Comparison of ENCODE assay signal across 7 mouse cellular contexts in the genomic region with DNA sequence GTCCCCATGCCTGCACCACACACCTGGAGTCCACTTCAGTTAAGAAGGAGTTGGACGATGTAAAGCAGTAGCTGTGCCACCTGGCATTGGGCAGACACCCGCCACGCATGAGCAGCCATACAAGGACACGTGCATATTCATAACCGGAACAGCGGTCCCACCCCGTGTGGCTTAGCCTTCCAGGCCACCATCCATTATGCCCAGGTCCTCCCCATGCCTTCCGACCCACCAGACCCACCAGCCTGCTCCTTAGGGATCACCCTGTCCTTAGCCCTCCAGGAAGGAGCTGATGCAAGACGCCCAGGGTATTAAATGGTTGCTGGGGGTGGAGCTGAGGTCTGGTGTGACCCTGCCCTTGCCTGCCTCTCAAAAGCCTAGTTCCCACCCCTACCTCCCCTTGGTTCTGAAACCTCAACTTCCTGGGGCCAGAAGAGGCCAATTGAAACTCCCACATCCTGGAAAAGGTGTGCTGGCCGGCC. TPM values are rescaled to one million over a fixed set of nuclear protein-coding genes. Genes with fewer than 3 reads are reported as not detected.
DNase-seq lines count a peak whose midpoint lies in the region; ATAC-seq and TF ChIP-seq lines count a peak whose summit lies in the region.

No protein-coding gene starts in this region.

- in situ Hi-C loops in CH12.LX (cut with MboI; ENCODE audit: low pct_ligation_motif_present, low pct_unique_long_range_greater_than_20kb, low sequenced_read_pairs) = loop anchor here (5.0 to 25.0 kb wide), 2 partner anchors 37 to 847 kb away; partner anchors contain the start of gene Nop53

- peaks cover 21 to 42% of the 10 kb centered on the region in 2 experiments for H3K36me3 ChIP-seq in CH12.LX (replicated peaks in 1 of 2; ENCODE audit: control insufficient read depth in 1 of 2, insufficient read depth in 1 of 2, low read length in 1 of 2)
- peaks cover 22% of the 10 kb centered on the region; the same call in 1 of the 2 replicates for H3K36me3 ChIP-seq in heart, postnatal 0 days (replicated peaks; ENCODE audit: control insufficient read depth, insufficient read depth, low read length)
- H3K36me3 ChIP-seq in liver, embryonic 15.5 days (replicated peaks) = peaks cover 56% of the 10 kb centered on the region
- H3K36me3 ChIP-seq in splenic B cell, adult 2 months (ENCODE audit: control insufficient read depth, insufficient read depth, low read length, poor library complexity, severe bottlenecking) = peaks cover 9% of the 10 kb centered on the region

- TF ChIP-seq RAD21 in CH12.LX (IDR thresholded peaks at IDR 0.05; ENCODE audit: low read depth, low read length) = no peak

- no peaks in the 10 kb centered on the region for H3K27me3 ChIP-seq in CH12.LX (replicated peaks)
- no peaks in the 10 kb centered on the region for H3K27me3 ChIP-seq in heart, postnatal 0 days (ENCODE audit: control insufficient read depth, insufficient read depth, low read length)
- no peaks in the 10 kb centered on the region for H3K27me3 ChIP-seq in liver, embryonic 15.5 days
- no peaks in the 10 kb centered on the region for H3K27me3 ChIP-seq in splenic B cell, adult 2 months (ENCODE audit: control insufficient read depth, insufficient read depth, low read length, poor library complexity, severe bottlenecking)

- H3K4me3 ChIP-seq in CH12.LX (replicated peaks in 1 of 3; ENCODE audit: low read depth in 2 of 3, low read length in 2 of 3, poor library complexity in 1 of 3) = peak overlapping the region; percentile 76 to 99 (median 79)
- H3K4me3 ChIP-seq in heart, postnatal 0 days (ENCODE audit: low read depth, low read length) = 0 out of 2 replicates have a peak overlapping the region, but pooled peaks have one; percentile 8
- peak overlapping the region; percentile 98 for H3K4me3 ChIP-seq in liver, embryonic 15.5 days (replicated peaks)

- H3K4me1 ChIP-seq in CH12.LX (ENCODE audit: control insufficient read depth in 1 of 2, insufficient read depth in 2 of 2) = peaks cover 7 to 43% of the 10 kb centered on the region in 2 experiments
- peaks cover 28% of the 10 kb centered on the region for H3K4me1 ChIP-seq in heart, postnatal 0 days (ENCODE audit: control insufficient read depth, insufficient read depth)
- peaks cover 63% of the 10 kb centered on the region for H3K4me1 ChIP-seq in liver, embryonic 15.5 days (replicated peaks)

- peak overlapping the region; percentile 84 for H3K27ac ChIP-seq in CH12.LX (ENCODE audit: insufficient read depth, low read depth)
- H3K27ac ChIP-seq in heart, postnatal 0 days (ENCODE audit: low read depth) = peak overlapping the region; percentile 66
- H3K27ac ChIP-seq in liver, embryonic 15.5 days (replicated peaks) = peak overlapping the region; percentile 98

- peak overlapping the region; percentile 68 for H3K4me2 ChIP-seq in CH12.LX (ENCODE audit: insufficient read depth, low read depth, poor library complexity, severe bottlenecking)
- peak overlapping the region; percentile 96; the same call in 1 of the 2 replicates for H3K4me2 ChIP-seq in heart, postnatal 0 days (ENCODE audit: low read depth, low read length)
- peak overlapping the region; percentile 84 for H3K4me2 ChIP-seq in liver, embryonic 15.5 days

- peak; percentile 34; the same call in 1 of the 2 replicates for TF ChIP-seq EP300 in CH12.LX (IDR thresholded peaks at IDR 0.05; ENCODE audit: low read length)
- TF ChIP-seq EP300 in heart, postnatal 0 days (IDR thresholded peaks at IDR 0.05; ENCODE audit: low read depth) = no peak

- H3K9me3 ChIP-seq in CH12.LX (replicated peaks; ENCODE audit: low read length) = no peaks in the 10 kb centered on the region
- no peaks in the 10 kb centered on the region for H3K9me3 ChIP-seq in heart, postnatal 0 days (replicated peaks; ENCODE audit: control insufficient read depth, low read length)
- H3K9me3 ChIP-seq in liver, embryonic 15.5 days (replicated peaks) = no peaks in the 10 kb centered on the region

- WGBS in heart, postnatal 0 days = 74% methylated on average over 10 of the region's 10 CpGs
- WGBS in liver, embryonic 15.5 days (ENCODE audit: insufficient replicate concordance) = 59% methylated on average over 10 of the region's 10 CpGs

- H3K9ac ChIP-seq in CH12.LX (ENCODE audit: insufficient read depth, low read depth) = peak overlapping the region; percentile 74
- H3K9ac ChIP-seq in heart, postnatal 0 days (replicated peaks; ENCODE audit: low read depth, low read length) = no peak overlapping the region; the same call in 1 of the 2 replicates
- H3K9ac ChIP-seq in liver, embryonic 15.5 days = peak overlapping the region; percentile 98

- H3K79me2 ChIP-seq in CH12.LX (replicated peaks; ENCODE audit: control insufficient read depth, extremely low read depth, insufficient read depth, poor library complexity, severe bottlenecking) = peaks cover 56% of the 10 kb centered on the region

- no peak for TF ChIP-seq CTCF in CH12.LX (conservative IDR thresholded peaks at IDR 0.05 in 1 of 2, IDR thresholded peaks at IDR 0.05 in 1 of 2; ENCODE audit: low read depth in 2 of 2, low read length in 2 of 2)
- TF ChIP-seq CTCF in heart, postnatal 0 days (IDR thresholded peaks at IDR 0.05; ENCODE audit: low read depth) = no peak

- ATAC-seq in heart, postnatal 0 days (ENCODE audit: insufficient read depth, low read depth) = no peak
- ATAC-seq in liver, embryonic 15.5 days (ENCODE audit: insufficient read depth) = peak; percentile 19; the same call in 1 of the 2 replicates

- DNase-seq in 3T3-L1 (ENCODE audit: low read depth, low spot score) (peak; percentile 68), CH12.LX (ENCODE audit: extremely low read depth) (peak; percentile 84)
- no peak for DNase-seq in heart, postnatal 0 days (ENCODE audit: low spot score)
- peak; percentile 72 for DNase-seq in splenic B cell, adult 2 months (ENCODE audit: low read depth, low spot score)
- no peak for DNase-seq in ovary, postnatal 10 days (ENCODE audit: low spot score)
- DNase-seq in cerebellum, adult 8-10 months = no peak

- dilution Hi-C loops in CH12.LX (cut with MboI; ENCODE audit: extremely low pct_ligation_motif_present, extremely low pct_unique_long_range_greater_than_20kb, low sequenced_read_pairs) = no loop called here

- peak; percentile 61 for TF ChIP-seq POLR2A in CH12.LX (IDR thresholded peaks at IDR 0.05; ENCODE audit: low read depth, low read length)

TF ChIP-seq in CH12.LX, 34 proteins besides CTCF, POLR2A, EP300 and RAD21 (continues in another document):
- TF ChIP-seq SIN3A (IDR thresholded peaks at IDR 0.05; ENCODE audit: low read length) (peak; percentile 85), NELFE (IDR thresholded peaks at IDR 0.05; ENCODE audit: low read depth, low read length) (peak; percentile 25; the same call in 1 of the 2 replicates), MYC (IDR thresholded peaks at IDR 0.05; ENCODE audit: low read depth, low read length) (peak; percentile 95), MAZ (IDR thresholded peaks at IDR 0.05; ENCODE audit: low read depth, low read length) (no peak), USF2 (conservative IDR thresholded peaks at IDR 0.05; ENCODE audit: low read depth, low read length) (no peak), MAFK (IDR thresholded peaks at IDR 0.05; ENCODE audit: insufficient replicate concordance, low read length) (no peak), SMC3 (IDR thresholded peaks at IDR 0.05; ENCODE audit: low read depth, low read length) (no peak), ZMIZ1 (IDR thresholded peaks at IDR 0.05; ENCODE audit: low read depth, low read length) (peak; percentile 74; the same call in 1 of the 2 replicates), BHLHE40 (IDR thresholded peaks at IDR 0.05; ENCODE audit: low read depth, low read length) (peak; percentile 98), HCFC1 (IDR thresholded peaks at IDR 0.05; ENCODE audit: low read depth, low read length) (peak; percentile 62), TCF12 (IDR thresholded peaks at IDR 0.05; ENCODE audit: low read depth, low read length) (peak; percentile 79)

RNA-seq across cellular contexts. Expression of gene Slc1a5, which starts 3.4 kb away (rescaled TPM):
- total RNA-seq in CH12.LX (2012; rRNA removed) = 147 and 174 TPM in 2 replicates
- 115 TPM in 2 replicates for total RNA-seq in CH12.LX (2014; rRNA removed)
- polyA plus RNA-seq in CH12.LX (2012; ENCODE audit: insufficient read length, low read depth) = 191 and 245 TPM in 2 replicates
- total RNA-seq in heart, postnatal 0 days (2014; rRNA removed; ENCODE audit: low replicate concordance) = 55.8 and 81.4 TPM in 2 replicates
- polyA plus RNA-seq in heart, postnatal 0 days (2015; fragmentation: Nextera tagmentation; extraction: Ambion mirVana) = 27.1 and 28.1 TPM in 2 replicates
- polyA plus RNA-seq in liver, embryonic 15.5 days (2015; fragmentation: Nextera tagmentation; extraction: Ambion mirVana) = 120 and 144 TPM in 2 replicates

RNA-seq across cellular contexts. Expression of gene Strn4, which starts 31.2 kb away (rescaled TPM):
- total RNA-seq in CH12.LX (2012; rRNA removed) = 57.4 and 63.5 TPM in 2 replicates
- 41.7 and 46.0 TPM in 2 replicates for total RNA-seq in CH12.LX (2014; rRNA removed)
- 69.7 and 74.5 TPM in 2 replicates for polyA plus RNA-seq in CH12.LX (2012; ENCODE audit: insufficient read length, low read depth)
- 128 and 148 TPM in 2 replicates for total RNA-seq in heart, postnatal 0 days (2014; rRNA removed; ENCODE audit: low replicate concordance)
- 55.5 and 61.1 TPM in 2 replicates for polyA plus RNA-seq in heart, postnatal 0 days (2015; fragmentation: Nextera tagmentation; extraction: Ambion mirVana)
- 30.9 and 37.8 TPM in 2 replicates for polyA plus RNA-seq in liver, embryonic 15.5 days (2015; fragmentation: Nextera tagmentation; extraction: Ambion mirVana)

RNA-seq across cellular contexts. Expression of gene Fkrp, which starts 32.0 kb away (rescaled TPM):
- total RNA-seq in CH12.LX (2012; rRNA removed) = 19.6 and 20.3 TPM in 2 replicates
- 13.0 and 16.5 TPM in 2 replicates for total RNA-seq in CH12.LX (2014; rRNA removed)
- polyA plus RNA-seq in CH12.LX (2012; ENCODE audit: insufficient read length, low read depth) = 19.6 and 23.4 TPM in 2 replicates
- total RNA-seq in heart, postnatal 0 days (2014; rRNA removed; ENCODE audit: low replicate concordance) = 40.4 and 54.2 TPM in 2 replicates
- polyA plus RNA-seq in heart, postnatal 0 days (2015; fragmentation: Nextera tagmentation; extraction: Ambion mirVana) = 28.0 and 28.9 TPM in 2 replicates
- polyA plus RNA-seq in liver, embryonic 15.5 days (2015; fragmentation: Nextera tagmentation; extraction: Ambion mirVana) = 8.2 and 9.0 TPM in 2 replicates

RNA-seq across cellular contexts. Expression of gene Ap2s1, which starts 46.3 kb away (rescaled TPM):
- total RNA-seq in CH12.LX (2012; rRNA removed) (232 and 234 TPM in 2 replicates), CH12.LX (2014; rRNA removed) (202 and 213 TPM in 2 replicates)
- 167 and 180 TPM in 2 replicates for polyA plus RNA-seq in CH12.LX (2012; ENCODE audit: insufficient read length, low read depth)
- total RNA-seq in heart, postnatal 0 days (2014; rRNA removed; ENCODE audit: low replicate concordance) = 299 and 316 TPM in 2 replicates
- polyA plus RNA-seq in heart, postnatal 0 days (2015; fragmentation: Nextera tagmentation; extraction: Ambion mirVana) = 215 and 216 TPM in 2 replicates
- 162 and 176 TPM in 2 replicates for polyA plus RNA-seq in liver, embryonic 15.5 days (2015; fragmentation: Nextera tagmentation; extraction: Ambion mirVana)

RNA-seq across cellular contexts. Expression of gene Prkd2, which starts 58.2 kb away (rescaled TPM):
- 18.0 and 18.7 TPM in 2 replicates for total RNA-seq in CH12.LX (2012; rRNA removed)
- total RNA-seq in CH12.LX (2014; rRNA removed) = 8.6 and 9.8 TPM in 2 replicates
- polyA plus RNA-seq in CH12.LX (2012; ENCODE audit: insufficient read length, low read depth) = 32.2 and 39.0 TPM in 2 replicates
- total RNA-seq in heart, postnatal 0 days (2014; rRNA removed; ENCODE audit: low replicate concordance) = 10.6 and 13.4 TPM in 2 replicates
- 8.3 and 8.8 TPM in 2 replicates for polyA plus RNA-seq in heart, postnatal 0 days (2015; fragmentation: Nextera tagmentation; extraction: Ambion mirVana)
- polyA plus RNA-seq in liver, embryonic 15.5 days (2015; fragmentation: Nextera tagmentation; extraction: Ambion mirVana) = 3.2 and 3.8 TPM in 2 replicates

Comparison
In these comparisons a context has a peak if more than half of its experiments do, and no peak if none do; other contexts are left out.
1. DNase-seq: peak in 3T3-L1 (single experiment), CH12.LX (single experiment) and splenic B cell, adult 2 months (single experiment); none in heart, postnatal 0 days (single experiment), ovary, postnatal 10 days (single experiment) and cerebellum, adult 8-10 months (single experiment).
2. H3K4me3 ChIP-seq: peak in every context shown above with its lines; median percentile 98 in liver, embryonic 15.5 days; 79 in CH12.LX; 8 in heart, postnatal 0 days.
3. Peak in every context shown above with its lines, with median percentiles within 50 percentile points of each other: H3K27ac ChIP-seq and H3K4me2 ChIP-seq.